Mouse (Mus musculus): Measurements from ENCODE around the gene Aagab.

The Aagab gene

DNA sequence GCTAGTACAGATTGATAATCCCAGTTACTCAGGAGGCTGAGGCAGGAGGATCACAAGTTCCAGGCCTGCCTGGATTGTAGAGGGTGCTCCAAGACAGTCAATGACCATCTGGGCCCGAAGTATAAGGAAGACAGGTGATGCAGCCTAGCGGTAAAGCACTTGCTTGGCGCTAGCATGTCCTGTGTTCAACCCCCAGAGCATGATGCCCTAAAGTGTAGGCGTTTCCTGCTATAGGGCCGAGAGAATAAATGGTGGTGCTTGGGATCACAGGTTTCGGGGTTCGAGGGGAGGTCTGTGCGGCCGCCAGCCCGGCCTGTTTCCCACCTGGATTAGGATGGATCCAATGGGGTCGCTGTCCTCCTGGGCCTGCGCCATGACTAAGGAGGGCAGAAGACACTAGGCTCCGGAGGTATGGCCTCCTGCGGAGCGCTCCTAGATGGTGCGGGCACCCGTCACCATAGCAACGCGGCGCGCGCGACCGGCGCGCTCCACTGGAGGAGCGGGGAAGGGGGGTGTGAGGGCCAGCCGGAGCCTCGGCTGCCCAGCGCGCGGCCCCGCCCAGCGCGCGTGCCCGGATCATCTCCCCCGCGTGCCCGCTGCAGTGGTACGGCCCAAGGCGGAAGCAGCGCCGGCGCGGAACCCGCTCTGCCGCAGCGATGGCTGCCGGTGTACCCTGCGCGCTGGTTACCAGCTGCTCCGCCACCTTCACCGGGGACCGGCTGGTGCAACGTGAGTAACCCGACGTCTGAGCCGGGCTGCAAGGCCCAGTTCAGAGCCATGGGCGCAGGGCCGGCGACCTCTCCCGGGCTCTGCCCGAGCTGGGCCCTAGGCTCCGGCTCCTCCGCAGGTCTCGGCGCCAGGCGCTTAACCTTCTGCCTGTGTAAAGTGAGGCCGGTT is at the start of gene Aagab, which contains the start of gene Iqch:
Aagab (plus strand) TSS at position 618 of the 897 bp plus-strand sequence.
Iqch (minus strand) TSS at position 451 of the 897 bp plus-strand sequence.
- peak; percentile 93 to 96 for DNase-seq (ENCODE audit: low spot score in 2 of 2)

DNA sequence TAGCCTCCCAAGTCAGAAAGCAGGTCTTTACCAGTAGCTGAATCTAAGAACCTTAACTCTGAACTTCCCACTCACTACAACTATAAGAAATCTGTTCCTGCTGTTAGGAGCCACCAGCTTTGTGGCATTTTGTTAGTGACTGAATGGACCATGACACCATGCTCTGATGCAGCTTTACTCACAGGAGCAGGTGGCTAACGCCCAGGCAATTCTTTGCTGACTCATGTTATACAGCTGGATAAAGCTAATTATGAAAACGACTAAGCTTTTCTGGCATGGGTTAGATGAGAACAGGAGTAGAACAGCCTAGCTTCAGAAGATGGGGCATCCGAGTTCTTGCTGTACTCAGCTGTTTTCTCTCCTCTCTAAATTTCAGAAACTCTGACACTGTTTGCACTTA is 48.8 kb upstream of the Aagab start:
- DNase-seq (ENCODE audit: low spot score in 2 of 2): no peak

DNA sequence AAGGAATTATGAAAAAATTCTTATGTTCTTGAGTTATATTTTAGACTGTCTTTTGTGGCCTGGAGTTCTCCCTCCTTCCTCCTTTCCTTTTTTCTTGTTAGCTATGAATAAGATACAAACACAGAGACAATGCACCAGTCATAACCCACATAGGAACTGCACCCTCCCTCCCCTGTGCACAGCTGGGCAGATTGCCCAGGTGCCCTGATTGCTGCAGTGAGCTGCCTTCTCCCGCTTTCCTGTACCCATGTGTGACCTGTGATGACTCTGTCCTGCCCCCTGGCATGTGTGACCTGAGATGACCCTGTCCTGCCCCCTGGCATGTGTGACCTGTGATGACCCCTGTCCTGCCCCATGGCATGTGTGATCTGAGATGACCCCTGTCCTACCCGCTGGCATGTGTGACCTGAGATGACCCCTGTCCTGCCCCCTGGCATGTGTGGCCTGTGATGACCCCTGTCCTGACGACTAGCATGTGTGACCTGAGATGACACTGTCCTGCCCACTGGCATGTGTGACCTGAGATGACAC is 46.9 kb upstream of the Aagab start:
- DNase-seq (ENCODE audit: low spot score in 2 of 2): no peak

DNA sequence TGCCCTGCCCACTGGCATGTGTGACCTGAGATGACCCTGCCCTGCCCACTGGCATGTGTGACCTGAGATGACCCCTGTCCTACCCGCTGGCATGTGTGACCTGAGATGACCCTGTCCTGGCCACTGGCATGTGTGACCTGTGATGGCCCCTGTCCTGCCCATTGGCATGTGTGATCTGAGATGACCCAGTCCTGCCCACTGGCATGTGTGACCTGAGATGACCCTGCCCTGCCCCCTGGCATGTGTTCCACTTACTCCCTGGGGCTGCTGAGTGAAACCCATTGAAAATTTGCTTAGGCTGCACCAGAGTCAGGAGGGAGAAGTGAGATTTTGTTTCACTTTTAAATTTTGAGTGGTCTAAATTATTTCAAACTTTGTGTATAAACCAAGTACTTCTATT is 46.1 kb upstream of the Aagab start:
- no peak for DNase-seq (ENCODE audit: low spot score in 2 of 2)

DNA sequence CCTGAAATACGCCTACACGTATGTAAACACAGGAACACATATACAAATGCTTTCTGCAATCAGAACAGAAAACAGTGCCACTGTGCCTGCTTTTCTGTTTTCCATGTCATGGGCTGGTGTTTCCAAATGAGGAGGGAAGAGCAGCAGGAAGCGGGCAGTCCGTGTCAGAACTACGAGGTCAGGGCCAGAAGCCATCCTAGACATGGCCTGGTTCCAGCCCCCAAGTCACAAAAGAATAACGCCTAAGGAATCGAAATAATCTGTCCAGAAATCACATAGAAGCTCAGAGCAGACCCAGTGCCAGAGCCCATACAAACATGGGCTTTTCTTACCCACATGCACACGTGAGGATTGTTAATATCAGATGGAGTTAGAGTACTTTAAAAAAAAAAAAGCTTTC is 45.5 kb upstream of the Aagab start:
- DNase-seq (ENCODE audit: low spot score in 2 of 2): no peak

DNA sequence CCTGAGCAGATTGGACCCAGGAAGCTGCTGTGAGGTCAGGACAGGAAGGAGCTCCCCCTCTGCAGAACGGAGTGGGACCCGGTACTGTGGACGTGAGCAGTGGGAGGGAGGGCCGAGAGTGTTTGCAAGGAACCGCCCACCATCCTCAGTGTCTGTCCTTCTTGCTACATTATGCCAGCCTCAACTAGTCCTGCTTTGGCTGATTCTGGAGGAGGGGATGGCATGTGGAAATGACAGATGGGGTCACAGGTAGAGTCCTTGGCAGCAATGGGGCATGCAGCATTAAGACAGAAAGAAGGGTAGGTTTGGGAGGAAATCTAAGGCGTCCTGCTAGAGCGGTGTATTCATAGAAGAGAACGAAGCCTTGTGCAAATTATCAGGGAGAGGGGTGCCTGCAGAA is 40.5 kb upstream of the Aagab start:
- no peak for DNase-seq (ENCODE audit: low spot score in 2 of 2)

DNA sequence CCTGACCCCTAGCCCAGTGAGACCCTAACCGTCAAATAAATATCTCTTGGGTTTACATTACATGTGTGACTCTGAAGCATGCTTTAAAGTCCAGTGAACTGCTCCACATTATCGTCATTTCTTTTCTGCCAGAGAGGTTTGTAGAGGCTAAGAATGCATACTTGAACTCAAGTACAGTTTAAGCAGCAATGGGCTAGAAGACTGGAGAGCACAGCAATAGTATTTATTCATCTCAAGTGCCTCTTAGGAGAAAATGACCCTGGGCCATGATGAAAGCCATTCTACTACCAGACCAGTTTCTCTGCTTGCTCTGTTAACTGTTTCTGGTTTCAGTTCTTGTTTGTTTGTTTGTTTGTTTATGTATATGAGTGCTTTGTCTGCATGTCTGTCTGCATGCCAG is 39.0 kb upstream of the Aagab start:
- DNase-seq (ENCODE audit: low spot score in 2 of 2): no peak

DNA sequence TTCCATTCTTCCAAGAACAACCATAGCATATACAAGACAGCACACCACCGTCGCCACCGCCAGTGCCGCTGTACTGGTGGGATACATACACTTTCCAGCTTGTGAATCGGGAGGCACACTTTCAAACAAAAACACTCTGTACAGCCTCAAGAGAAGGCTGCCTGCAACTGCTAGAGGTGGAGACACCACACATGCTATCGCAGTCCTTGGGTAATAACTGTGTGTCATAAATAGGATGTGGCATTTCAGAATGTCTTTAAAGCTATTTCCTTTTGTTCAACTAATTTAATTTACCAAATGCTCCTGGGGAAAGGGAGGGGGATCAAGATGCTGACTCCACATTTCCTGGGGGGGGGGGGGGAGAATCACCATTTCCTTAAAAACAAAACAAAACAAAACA is 34.1 kb upstream of the Aagab start:
- DNase-seq (ENCODE audit: low spot score in 2 of 2): no peak

DNA sequence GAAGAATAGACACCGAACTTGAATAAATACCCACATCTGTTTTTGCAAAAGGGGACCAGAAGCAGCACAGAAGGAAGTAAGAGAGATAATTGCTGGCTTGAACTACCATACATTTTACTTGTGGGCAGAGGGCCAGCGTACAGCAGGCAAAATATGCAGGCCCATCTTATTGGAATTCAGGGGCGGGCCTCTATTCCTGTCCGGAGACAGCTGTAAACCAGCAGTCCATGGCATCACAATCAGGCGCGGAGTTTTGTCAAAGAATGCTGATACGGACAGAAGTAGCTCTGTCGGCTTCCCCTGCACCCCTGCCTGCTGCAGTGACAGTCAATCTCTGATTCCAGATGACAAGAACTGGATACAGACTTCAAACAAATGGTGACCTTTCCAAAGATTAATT is 33.7 kb upstream of the Aagab start:
- no peak for DNase-seq (ENCODE audit: low spot score in 2 of 2)

DNA sequence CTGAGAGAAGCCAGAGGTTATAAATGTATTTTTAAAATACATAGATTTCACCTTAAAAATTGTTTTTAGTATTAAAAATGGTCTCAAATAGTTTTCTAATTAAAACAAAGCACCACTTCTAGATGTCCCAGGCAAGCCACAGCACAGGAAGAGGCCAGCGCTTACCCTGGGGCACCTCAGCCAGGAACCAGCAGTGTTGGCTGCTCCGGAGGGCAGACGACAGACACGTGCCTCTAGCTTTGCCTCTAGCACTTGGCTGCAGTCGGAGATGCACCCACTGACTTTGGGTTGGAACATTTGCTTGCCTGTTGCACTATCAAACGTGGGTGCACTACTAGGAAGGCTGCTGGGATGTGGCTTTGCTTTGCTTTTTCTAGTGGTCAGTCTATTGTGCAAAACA is 30.6 kb upstream of the Aagab start:
- DNase-seq (ENCODE audit: low spot score in 2 of 2): no peak

DNA sequence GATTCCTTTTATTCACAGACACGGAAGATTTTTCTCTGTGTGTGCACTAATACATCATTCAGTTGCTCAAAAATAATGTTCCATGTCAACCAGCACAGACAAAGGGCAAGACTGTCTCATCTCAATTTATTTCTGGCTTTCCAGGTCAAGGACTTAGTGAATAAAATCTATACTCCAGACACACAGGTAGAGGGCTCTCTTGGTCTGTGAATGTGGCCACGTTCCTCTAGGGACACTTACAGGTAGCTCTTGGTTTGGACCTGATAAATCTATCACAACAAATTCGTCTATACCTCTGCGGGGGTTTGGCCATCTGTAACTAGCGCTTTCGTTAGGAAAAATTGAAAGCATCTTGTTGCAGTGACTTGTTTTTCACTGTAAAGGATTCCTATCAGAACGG is 29.6 kb upstream of the Aagab start:
- DNase-seq (ENCODE audit: low spot score in 2 of 2): no peak

DNA sequence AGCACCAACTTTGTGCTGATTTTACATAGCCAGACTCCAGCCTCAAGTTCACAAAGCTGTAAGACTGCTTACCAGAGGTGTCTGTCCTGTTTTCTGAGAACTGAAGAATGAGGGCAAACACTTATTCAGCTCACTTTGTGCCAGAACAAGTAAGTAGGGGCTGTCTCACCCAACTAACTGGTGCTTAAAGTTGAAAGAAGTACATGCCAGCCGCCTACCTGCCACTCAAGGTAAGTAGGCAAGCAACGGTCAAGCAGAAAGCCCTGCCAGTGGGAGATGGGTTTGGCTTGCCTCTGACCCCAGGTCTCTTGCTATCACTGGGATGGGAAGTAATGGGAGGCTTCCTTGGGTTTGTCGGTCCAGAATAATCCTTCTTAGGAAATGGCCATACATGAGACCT is 25.0 kb upstream of the Aagab start:
- DNase-seq (ENCODE audit: low spot score in 2 of 2): no peak

DNA sequence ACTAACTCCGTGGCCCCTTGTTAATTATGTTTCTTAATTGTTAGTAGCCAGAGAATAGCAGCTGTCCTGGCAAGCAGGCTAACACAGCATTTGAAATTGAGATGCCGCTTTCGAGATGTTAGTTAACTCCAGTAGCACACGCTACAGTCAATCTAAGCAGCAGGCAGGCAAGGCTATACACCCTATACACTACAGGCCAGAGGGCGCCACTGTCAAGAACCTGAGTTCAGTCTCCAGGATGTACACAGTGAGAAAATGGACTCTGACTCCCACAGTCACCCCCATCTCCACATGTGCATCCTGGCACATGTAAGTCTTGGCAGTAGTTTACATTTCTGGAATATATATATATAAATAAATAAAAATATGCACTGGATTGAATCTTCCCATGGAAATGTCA is 22.8 kb upstream of the Aagab start:
- DNase-seq (ENCODE audit: low spot score in 2 of 2): no peak

DNA sequence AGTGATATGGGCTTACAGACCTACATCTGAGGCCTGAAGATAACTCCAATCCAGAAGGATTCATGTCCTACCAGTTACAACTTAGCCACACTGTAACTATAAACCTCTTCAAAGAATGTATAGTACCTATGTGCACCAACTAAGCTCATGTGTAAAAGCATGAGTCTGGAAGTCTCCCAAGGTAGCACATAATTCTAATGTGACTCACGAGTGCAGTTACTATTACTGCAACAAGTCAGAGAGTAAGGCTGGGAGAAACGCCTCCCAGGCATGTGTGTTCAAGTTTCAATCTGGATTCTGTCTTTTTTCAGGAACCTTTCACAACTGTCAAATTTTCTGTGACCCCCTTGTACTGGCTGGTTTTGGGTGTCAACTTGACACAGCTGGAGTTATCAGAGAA is 22.4 kb upstream of the Aagab start:
- DNase-seq (ENCODE audit: low spot score in 2 of 2): no peak

DNA sequence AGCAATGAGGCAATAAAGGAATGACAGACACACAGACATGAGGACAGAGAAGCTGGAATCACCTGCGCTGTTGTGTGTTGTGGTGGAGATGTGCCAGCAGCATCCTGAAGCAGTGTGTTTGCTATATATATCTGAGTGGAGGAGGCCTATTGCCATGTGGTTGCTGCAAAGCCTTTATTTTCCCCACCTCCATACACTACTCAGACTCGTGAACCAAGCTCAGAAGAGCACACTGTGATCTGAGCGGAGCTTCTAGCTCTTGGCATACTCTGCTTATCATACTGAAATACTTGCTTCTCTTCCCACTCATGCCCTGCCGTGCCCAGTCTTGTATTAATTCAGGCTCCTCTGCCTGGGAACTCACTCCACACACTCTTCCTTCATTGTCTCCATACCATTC is 20.7 kb upstream of the Aagab start:
- no peak for DNase-seq (ENCODE audit: low spot score in 2 of 2)

DNA sequence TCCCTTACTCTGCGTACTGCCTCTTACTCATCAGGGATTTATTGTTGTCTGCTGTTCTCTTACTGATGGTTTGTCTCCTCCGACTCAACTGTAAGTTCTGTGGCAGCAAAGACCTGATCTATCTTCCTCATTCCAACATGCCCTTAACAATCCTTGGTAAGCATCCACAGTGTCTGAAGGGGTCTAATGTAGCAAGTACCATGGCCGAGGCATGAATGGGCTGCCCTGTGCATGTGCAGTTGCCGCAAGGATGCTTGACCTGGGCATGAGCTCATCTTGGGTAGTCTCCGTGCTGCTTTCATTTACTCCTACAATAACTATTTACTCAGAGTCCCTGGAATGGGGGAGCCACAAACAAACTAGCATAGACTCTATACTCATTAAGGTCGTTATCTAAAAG is 17.2 kb upstream of the Aagab start:
- no peak for DNase-seq (ENCODE audit: low spot score in 2 of 2)

DNA sequence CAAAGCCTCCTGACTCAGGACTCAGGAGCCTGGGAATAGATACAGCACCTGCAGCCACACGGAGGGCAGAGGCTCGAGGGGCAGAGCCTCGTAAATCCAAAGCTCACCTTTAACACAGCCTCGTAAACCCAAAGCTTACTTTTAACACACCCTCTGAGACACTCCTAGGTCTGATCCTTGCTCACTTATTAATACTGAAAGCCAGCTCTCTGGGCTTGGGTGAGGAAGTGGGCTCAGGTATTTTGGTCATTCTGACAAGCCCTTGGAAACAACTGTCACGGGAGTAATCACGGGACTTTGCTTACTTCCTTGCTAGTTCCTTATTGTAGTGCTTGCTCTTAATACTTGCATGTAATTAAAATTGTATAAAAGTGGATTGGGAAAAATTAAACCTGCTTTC is 13.3 kb upstream of the Aagab start:
- DNase-seq (ENCODE audit: low spot score in 2 of 2): no peak

DNA sequence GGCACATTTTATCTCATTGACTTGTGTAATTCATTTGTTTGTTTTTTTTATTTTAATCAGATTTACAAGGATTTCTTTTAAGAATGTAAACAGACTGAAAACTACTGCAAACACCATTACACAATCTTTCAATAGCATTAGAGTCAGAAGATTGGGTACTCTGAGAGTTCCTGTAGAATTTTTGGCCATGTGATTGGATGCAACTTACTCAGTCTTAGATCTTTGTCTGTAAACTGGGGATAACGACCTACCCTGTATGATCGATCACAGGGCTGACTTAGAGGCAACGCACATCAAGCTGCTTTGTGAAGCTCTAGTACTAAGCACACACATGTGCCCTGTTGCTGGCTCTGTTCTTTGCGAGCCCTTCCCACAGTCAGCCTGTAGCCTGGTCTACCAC is 11.9 kb upstream of the Aagab start:
- DNase-seq (ENCODE audit: low spot score in 2 of 2): no peak

DNA sequence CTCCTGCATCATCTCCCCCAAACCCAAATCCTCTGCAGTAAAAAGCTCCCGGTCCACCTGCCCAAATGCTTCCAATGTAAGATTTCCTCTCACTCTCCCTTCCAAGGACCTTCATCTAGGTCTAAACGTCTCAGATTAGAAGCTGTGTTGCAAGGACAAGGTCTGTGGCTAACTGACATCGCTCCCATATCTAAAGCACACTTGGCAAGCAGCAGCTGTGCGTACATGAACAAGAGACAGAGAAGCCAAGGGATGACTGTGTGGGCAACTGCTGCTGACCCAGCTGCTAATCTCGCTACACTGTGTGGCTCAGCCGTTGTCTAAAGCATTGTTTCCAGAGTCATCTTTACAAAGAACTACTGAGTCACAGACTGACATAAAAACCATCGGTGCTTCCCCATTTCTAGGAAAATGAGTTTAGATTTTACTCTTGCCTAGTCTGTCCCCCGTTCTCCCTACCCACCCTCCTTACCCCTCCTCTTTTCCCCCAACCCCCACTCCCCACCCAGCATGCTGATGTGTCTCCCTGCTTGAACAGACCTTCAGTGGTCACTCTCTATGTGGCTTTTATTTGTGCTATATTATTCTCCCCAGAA is 10.7 kb upstream of the Aagab start:
- no peak for DNase-seq (ENCODE audit: low spot score in 2 of 2)

DNA sequence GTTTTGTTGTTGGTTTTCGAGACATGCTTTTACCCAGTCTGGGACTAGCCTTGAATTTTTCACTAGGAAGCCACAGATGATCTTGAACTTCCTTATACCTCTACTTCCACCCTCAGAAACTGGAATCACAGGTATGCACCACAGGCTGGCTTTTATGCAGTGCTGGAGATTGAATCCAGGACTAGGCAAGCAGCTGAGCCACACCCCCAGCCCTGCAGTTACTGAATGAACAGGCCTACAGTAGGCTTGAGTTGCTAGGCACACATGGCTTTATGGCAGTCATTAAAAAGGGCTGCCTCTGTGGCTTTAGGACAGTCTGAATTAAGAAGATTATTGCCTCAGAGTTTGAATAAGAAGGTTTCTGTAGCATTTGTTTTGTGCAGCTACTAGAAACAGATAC is 7.4 kb upstream of the Aagab start:
- no peak for DNase-seq (ENCODE audit: low spot score in 2 of 2)

DNA sequence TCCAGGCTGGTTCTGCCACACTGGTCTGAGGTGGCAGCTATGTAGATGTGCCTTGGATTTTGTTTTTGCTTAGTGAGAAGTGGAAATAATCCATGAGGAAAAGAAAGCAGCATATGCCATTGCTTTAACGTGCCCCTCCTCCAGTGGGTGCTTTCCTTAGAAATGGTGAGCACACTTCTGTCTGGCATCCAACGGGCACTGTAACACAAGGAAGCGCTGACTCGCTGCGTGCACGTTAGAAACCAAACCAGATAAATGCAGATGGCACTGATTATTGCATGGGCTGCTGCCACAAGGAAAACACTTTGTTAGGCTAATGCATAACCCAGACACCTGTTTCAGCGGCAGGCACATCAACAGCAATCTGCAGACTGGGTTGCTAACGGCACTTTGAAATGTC is 6.8 kb upstream of the Aagab start:
- no peak for DNase-seq (ENCODE audit: low spot score in 2 of 2)

DNA sequence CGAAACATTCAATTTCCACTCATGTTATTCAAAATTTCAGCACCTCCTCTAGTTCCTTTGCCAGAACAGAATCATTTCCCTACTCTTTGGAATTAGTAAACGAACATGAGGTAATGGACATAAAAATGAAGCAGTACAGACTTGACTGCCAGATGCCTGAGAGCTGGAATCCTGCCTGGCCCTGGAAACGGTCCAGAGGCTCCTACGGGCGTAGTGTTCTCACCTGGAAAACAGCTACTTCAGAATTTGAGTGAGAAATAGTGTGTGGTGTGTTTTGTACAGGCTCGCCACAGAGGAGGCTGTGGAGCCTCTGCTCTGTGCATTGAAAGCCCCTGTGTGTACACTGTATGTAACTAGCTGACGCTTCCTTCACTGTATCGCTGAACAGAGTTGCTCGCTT is 5.8 kb upstream of the Aagab start:
- no peak for DNase-seq (ENCODE audit: low spot score in 2 of 2)

DNA sequence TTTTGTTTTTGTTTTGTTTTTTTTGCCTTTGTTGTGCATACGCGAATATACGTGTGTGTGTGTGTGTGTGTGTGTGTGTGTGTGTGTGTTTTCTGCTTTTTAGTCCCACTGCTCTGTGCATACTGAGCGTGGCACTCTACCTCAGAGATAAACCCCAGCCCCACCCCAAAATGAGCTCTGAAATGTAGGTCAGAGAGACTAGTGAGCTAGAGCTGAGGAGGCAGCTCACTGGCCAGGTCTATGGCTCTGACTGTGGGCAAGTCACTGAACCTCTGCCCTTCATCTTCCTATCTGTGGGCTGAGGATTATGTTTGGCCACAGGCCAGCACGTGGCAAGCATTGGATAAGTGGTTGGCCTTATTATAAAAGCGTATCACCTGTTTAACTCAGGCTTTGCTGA is 1.4 kb downstream of the Aagab start:
- no peak for DNase-seq (ENCODE audit: low spot score in 2 of 2)

Data from frontal cortex, postnatal 10 days (tissue).